Mouse (Mus musculus): ENCODE results near the gene Plac9a. TPM values are rescaled to one million over a fixed set of nuclear protein-coding genes. Genes with fewer than 3 reads are reported as not detected.

Gene Plac9a
- polyA plus RNA-seq, 1 experiment from 2014 or later: not detected

DNA sequence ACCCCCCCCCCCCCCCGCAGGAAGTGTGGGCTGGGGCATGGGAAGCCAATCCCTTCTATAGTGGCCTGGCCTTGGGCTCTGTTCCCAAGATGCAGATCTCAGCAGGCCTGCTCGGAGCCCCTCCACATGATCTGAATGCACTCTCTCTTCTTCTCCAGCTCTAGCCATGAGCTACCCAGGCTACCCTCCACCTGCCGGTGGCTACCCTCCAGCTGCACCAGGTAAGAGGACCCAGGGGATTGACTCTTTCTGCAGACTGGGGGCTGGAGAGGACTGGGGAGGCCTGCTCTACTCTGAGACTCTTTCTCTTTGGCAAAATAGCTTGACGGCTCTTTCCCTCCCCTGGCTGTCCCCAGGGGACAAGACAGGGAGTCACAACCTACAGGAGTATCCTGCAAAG, 34.2 kb downstream of the Plac9a start:
- Histone ChIP-seq H3K27me3 (ENCODE audit: control insufficient read depth, insufficient read depth, low read length) (no peaks in the 10 kb centered on the region), H3K4me2 (no peak overlapping the region), H3K9ac (ENCODE audit: low read depth, low read length) (no peak overlapping the region), H3K9me3 (replicated peaks; ENCODE audit: control insufficient read depth, low read length) (no peaks in the 10 kb centered on the region), H3K4me1 (ENCODE audit: control insufficient read depth, insufficient read depth, low read length) (peaks cover 30% of the 10 kb centered on the region), H3K36me3 (ENCODE audit: control insufficient read depth, insufficient read depth, low read length) (no peaks in the 10 kb centered on the region), H3K27ac (ENCODE audit: low read depth, low read length) (no peak overlapping the region), H3K4me3 (ENCODE audit: low read depth, low read length) (no peak overlapping the region)
- no peak for ATAC-seq (replicated peaks; ENCODE audit: insufficient number of reproducible peaks, low FRiP score, low TSS enrichment)
- 80% methylated on average over 3 of the region's 4 CpGs for WGBS (ENCODE audit: insufficient replicate concordance)

GRCm38 (mm10) chr14:25867834-25868233, 35.1 kb downstream of the Plac9a start:
- no peak for ATAC-seq (replicated peaks; ENCODE audit: insufficient number of reproducible peaks, low FRiP score, low TSS enrichment)
- H3K27me3 ChIP-seq (ENCODE audit: control insufficient read depth, insufficient read depth, low read length): no peaks in the 10 kb centered on the region
- WGBS (ENCODE audit: insufficient replicate concordance): 76% methylated on average over 6 of the region's 6 CpGs
- H3K4me2 ChIP-seq: no peak overlapping the region
- H3K27ac ChIP-seq (ENCODE audit: low read depth, low read length): no peak overlapping the region
- H3K36me3 ChIP-seq (ENCODE audit: control insufficient read depth, insufficient read depth, low read length): no peaks in the 10 kb centered on the region
- H3K9me3 ChIP-seq (replicated peaks; ENCODE audit: control insufficient read depth, low read length): no peaks in the 10 kb centered on the region
- H3K9ac ChIP-seq (ENCODE audit: low read depth, low read length): no peak overlapping the region
- H3K4me1 ChIP-seq (ENCODE audit: control insufficient read depth, insufficient read depth, low read length): peaks cover 24% of the 10 kb centered on the region
- H3K4me3 ChIP-seq (ENCODE audit: low read depth, low read length): no peak overlapping the region

GRCm38 (mm10) chr14:25866832-25867231, 36.1 kb downstream of the Plac9a start:
- Histone ChIP-seq H3K36me3 (ENCODE audit: control insufficient read depth, insufficient read depth, low read length) (no peaks in the 10 kb centered on the region), H3K27ac (ENCODE audit: low read depth, low read length) (no peak overlapping the region), H3K4me2 (no peak overlapping the region), H3K4me1 (ENCODE audit: control insufficient read depth, insufficient read depth, low read length) (peaks cover 16% of the 10 kb centered on the region), H3K9me3 (replicated peaks; ENCODE audit: control insufficient read depth, low read length) (no peaks in the 10 kb centered on the region), H3K9ac (ENCODE audit: low read depth, low read length) (no peak overlapping the region), H3K27me3 (ENCODE audit: control insufficient read depth, insufficient read depth, low read length) (no peaks in the 10 kb centered on the region), H3K4me3 (ENCODE audit: low read depth, low read length) (no peak overlapping the region)
- 78% methylated on average over 11 of the region's 11 CpGs for WGBS (ENCODE audit: insufficient replicate concordance)
- ATAC-seq (replicated peaks; ENCODE audit: insufficient number of reproducible peaks, low FRiP score, low TSS enrichment): no peak

DNA sequence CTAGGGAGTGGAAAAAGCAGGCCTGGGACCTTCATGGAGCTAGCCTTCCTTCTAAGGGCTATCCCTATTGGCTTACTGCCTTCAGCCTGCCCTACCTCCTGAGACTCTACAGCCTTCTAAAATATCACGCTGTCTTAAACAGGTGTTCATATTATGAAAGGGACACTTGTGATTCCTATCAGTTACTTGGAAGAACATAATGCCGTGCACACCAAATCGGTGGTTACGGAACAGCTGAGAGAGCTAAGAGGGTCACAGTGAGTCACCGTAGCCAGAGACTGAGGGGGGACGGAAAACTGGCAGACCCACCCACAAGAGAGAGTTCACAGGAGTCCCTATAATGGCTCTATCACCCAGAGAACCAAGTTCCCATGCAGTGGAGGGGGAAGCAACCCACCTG, 36.5 kb downstream of the Plac9a start:
- Histone ChIP-seq H3K9ac (ENCODE audit: low read depth, low read length) (no peak overlapping the region), H3K27me3 (ENCODE audit: control insufficient read depth, insufficient read depth, low read length) (no peaks in the 10 kb centered on the region), H3K36me3 (ENCODE audit: control insufficient read depth, insufficient read depth, low read length) (no peaks in the 10 kb centered on the region), H3K4me2 (no peak overlapping the region), H3K4me1 (ENCODE audit: control insufficient read depth, insufficient read depth, low read length) (peaks cover 16% of the 10 kb centered on the region), H3K27ac (ENCODE audit: low read depth, low read length) (no peak overlapping the region), H3K9me3 (replicated peaks; ENCODE audit: control insufficient read depth, low read length) (no peaks in the 10 kb centered on the region), H3K4me3 (ENCODE audit: low read depth, low read length) (no peak overlapping the region)
- no peak for ATAC-seq (replicated peaks; ENCODE audit: insufficient number of reproducible peaks, low FRiP score, low TSS enrichment)
- WGBS (ENCODE audit: insufficient replicate concordance): 81% methylated on average over 6 of the region's 6 CpGs

GRCm38 (mm10) chr14:25865251-25865650, 37.6 kb downstream of the Plac9a start:
- no peaks in the 10 kb centered on the region for H3K27me3 ChIP-seq (ENCODE audit: control insufficient read depth, insufficient read depth, low read length)
- H3K4me3 ChIP-seq (ENCODE audit: low read depth, low read length): no peak overlapping the region
- no peaks in the 10 kb centered on the region for H3K36me3 ChIP-seq (ENCODE audit: control insufficient read depth, insufficient read depth, low read length)
- peaks cover 16% of the 10 kb centered on the region for H3K4me1 ChIP-seq (ENCODE audit: control insufficient read depth, insufficient read depth, low read length)
- no peak overlapping the region for H3K9ac ChIP-seq (ENCODE audit: low read depth, low read length)
- 63% methylated on average over 5 of the region's 5 CpGs for WGBS (ENCODE audit: insufficient replicate concordance)
- no peak overlapping the region for H3K4me2 ChIP-seq
- no peak overlapping the region for H3K27ac ChIP-seq (ENCODE audit: low read depth, low read length)
- H3K9me3 ChIP-seq (replicated peaks; ENCODE audit: control insufficient read depth, low read length): no peaks in the 10 kb centered on the region
- ATAC-seq (replicated peaks; ENCODE audit: insufficient number of reproducible peaks, low FRiP score, low TSS enrichment): no peak

DNA sequence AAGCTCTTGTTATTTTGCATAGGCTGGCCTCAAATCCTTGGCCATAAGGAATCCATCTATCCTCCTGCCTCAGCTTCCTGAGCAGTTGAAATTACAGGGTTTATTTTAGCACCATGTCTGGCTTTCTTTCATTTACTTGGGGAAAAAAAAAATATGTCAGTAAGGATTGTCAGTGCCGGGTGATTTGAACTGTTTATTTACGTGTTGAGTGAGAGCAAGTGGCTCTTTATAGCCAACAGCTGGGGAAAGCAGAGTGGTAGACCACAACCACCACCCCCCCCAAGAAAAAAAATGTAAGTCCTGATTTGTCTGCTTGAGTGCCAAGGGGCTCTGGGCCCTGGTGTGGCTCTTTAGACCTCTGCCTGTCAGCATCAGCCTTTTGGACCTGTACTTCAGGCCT, 39.2 kb downstream of the Plac9a start:
- WGBS (ENCODE audit: insufficient replicate concordance): 75% methylated on average over 2 of the region's 2 CpGs

DNA sequence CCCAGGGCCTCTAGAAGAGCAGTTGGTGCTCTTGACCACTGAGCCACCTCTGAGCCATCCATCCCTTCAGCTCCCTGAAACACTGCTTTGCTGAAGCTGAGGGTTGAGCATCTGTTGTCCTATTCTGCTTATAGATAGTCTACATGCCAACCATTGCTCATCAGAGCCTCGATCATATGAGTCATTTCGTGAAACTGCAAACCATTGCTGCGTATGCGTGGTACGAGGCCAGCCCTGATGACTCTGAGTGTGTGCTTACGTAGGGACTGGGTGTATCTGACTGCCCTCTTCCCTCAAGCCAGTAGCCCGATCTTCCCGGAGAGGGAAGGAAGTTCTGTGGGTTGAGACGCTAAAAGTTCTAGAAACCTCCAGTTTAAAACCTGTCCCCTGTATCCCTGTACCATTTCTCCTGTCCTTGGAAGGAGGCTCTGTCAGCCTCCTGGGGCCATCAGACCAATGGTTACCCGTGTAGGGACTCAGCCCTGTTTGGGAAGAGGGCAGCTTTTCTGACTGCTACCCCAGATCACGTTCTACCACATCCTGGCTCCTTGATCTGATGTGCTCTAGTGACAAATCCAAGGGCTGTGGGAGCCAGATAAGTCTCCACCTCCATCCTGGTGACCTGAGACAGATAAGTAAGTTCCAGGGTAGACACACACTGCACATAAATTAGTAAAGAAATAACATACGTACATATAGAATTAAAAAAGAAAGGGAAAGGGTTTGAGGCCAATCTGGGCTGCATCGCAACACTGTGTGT, 40.9 kb downstream of the Plac9a start:
- no peak overlapping the region for H3K9ac ChIP-seq (ENCODE audit: low read depth, low read length)
- no peaks in the 10 kb centered on the region for H3K9me3 ChIP-seq (replicated peaks; ENCODE audit: control insufficient read depth, low read length)
- H3K36me3 ChIP-seq (ENCODE audit: control insufficient read depth, insufficient read depth, low read length): no peaks in the 10 kb centered on the region
- no peak overlapping the region for H3K27ac ChIP-seq (ENCODE audit: low read depth, low read length)
- no peak overlapping the region for H3K4me2 ChIP-seq
- no peaks in the 10 kb centered on the region for H3K27me3 ChIP-seq (ENCODE audit: control insufficient read depth, insufficient read depth, low read length)
- H3K4me3 ChIP-seq (ENCODE audit: low read depth, low read length): no peak overlapping the region
- H3K4me1 ChIP-seq (ENCODE audit: control insufficient read depth, insufficient read depth, low read length): peaks cover 10% of the 10 kb centered on the region
- ATAC-seq (replicated peaks; ENCODE audit: insufficient number of reproducible peaks, low FRiP score, low TSS enrichment): no peak
- WGBS (ENCODE audit: insufficient replicate concordance): 83% methylated on average over 13 of the region's 13 CpGs

More for the DNA sequence above, 39.2 kb downstream of the Plac9a start:
- no peak overlapping the region for H3K9ac ChIP-seq (ENCODE audit: low read depth, low read length)
- no peak overlapping the region for H3K27ac ChIP-seq (ENCODE audit: low read depth, low read length)
- H3K27me3 ChIP-seq (ENCODE audit: control insufficient read depth, insufficient read depth, low read length): no peaks in the 10 kb centered on the region
- no peak for ATAC-seq (replicated peaks; ENCODE audit: insufficient number of reproducible peaks, low FRiP score, low TSS enrichment)
- H3K4me3 ChIP-seq (ENCODE audit: low read depth, low read length): no peak overlapping the region
- H3K9me3 ChIP-seq (replicated peaks; ENCODE audit: control insufficient read depth, low read length): no peaks in the 10 kb centered on the region
- peaks cover 2% of the 10 kb centered on the region; the same call in 1 of the 2 replicates for H3K4me1 ChIP-seq (ENCODE audit: control insufficient read depth, insufficient read depth, low read length)
- H3K4me2 ChIP-seq: no peak overlapping the region
- no peaks in the 10 kb centered on the region for H3K36me3 ChIP-seq (ENCODE audit: control insufficient read depth, insufficient read depth, low read length)

- ATAC-seq (replicated peaks; ENCODE audit: insufficient number of reproducible peaks, low FRiP score, low TSS enrichment): no peak
- no peaks in the 10 kb centered on the region for H3K27me3 ChIP-seq (ENCODE audit: control insufficient read depth, insufficient read depth, low read length)
- H3K9me3 ChIP-seq (replicated peaks; ENCODE audit: control insufficient read depth, low read length): no peaks in the 10 kb centered on the region
- no peaks in the 10 kb centered on the region for H3K36me3 ChIP-seq (ENCODE audit: control insufficient read depth, insufficient read depth, low read length)
- no peak overlapping the region for H3K9ac ChIP-seq (ENCODE audit: low read depth, low read length)
- no peak overlapping the region for H3K4me3 ChIP-seq (ENCODE audit: low read depth, low read length)
- H3K4me1 ChIP-seq (ENCODE audit: control insufficient read depth, insufficient read depth, low read length): peaks cover 19% of the 10 kb centered on the region
- no peak overlapping the region for H3K27ac ChIP-seq (ENCODE audit: low read depth, low read length)
- H3K4me2 ChIP-seq: no peak overlapping the region
- 75% methylated on average over 8 of the region's 8 CpGs for WGBS (ENCODE audit: insufficient replicate concordance)
These were observed 45.0 kb downstream of the Plac9a start for GRCm38 (mm10) chr14:25857940-25858339.

DNA sequence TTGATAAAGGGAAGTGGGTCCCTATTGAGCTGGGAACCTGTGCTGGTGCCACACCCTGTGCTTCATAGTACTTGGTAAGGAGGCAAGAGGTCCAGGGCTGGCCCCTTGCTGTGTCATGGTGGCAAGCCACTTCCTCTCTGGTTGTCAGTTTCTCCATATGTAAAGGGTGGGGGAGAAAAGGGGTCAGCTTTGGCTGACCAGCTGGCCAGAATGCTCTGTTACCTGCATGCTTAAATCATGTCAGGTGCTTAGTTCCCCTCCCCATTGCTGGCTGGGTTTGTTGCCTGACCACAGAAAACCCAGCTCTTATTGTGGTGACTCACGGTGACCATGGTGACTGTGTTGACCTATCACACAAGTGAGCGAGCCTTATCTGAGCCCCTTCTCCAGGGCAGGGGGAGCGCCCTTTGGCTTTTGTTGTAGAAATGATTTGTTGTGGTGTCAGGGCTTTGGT, 45.7 kb downstream of the Plac9a start:
- no peak overlapping the region for H3K9ac ChIP-seq (ENCODE audit: low read depth, low read length)

More for the DNA sequence above, 45.7 kb downstream of the Plac9a start:
- Histone ChIP-seq H3K9me3 (replicated peaks; ENCODE audit: control insufficient read depth, low read length) (no peaks in the 10 kb centered on the region), H3K4me3 (ENCODE audit: low read depth, low read length) (no peak overlapping the region), H3K4me1 (ENCODE audit: control insufficient read depth, insufficient read depth, low read length) (peaks cover 23% of the 10 kb centered on the region), H3K27ac (ENCODE audit: low read depth, low read length) (no peak overlapping the region), H3K4me2 (no peak overlapping the region; the same call in 1 of the 2 replicates), H3K36me3 (ENCODE audit: control insufficient read depth, insufficient read depth, low read length) (no peaks in the 10 kb centered on the region), H3K27me3 (ENCODE audit: control insufficient read depth, insufficient read depth, low read length) (no peaks in the 10 kb centered on the region)
- no peak for ATAC-seq (replicated peaks; ENCODE audit: insufficient number of reproducible peaks, low FRiP score, low TSS enrichment)
- 25% methylated on average over 3 of the region's 3 CpGs for WGBS (ENCODE audit: insufficient replicate concordance)
